Mouse (Mus musculus) megakaryocyte-erythroid progenitor cell, adult 5-6 weeks (primary cell): ENCODE results near the gene Klhl35. TPM values are rescaled to one million over a fixed set of nuclear protein-coding genes. Genes with fewer than 3 reads are reported as not detected.

Source experiments
- ATAC-seq: replicated peaks from 2 replicates; pipeline ENCODE4 v1.8.0; 2016; ENCODE audit warnings: mild to moderate bottlenecking, inconsistent platforms; ENCODE audit not compliant: severe bottlenecking, poor library complexity, low FRiP score, low TSS enrichment
- total RNA-seq, 2 experiments: library from RNA; stranded (forward) in 1 of 2; stranded (reverse) in 1 of 2; fragments of 200-1000, 215-1000 nt in 1 of 2; fragments of >200 nt in 1 of 2; fragmentation: Nextera tagmentation in 1 of 2; gene quantifications; 2 replicates each; pipeline ENCODE4 v1.2.3; 2014 to 2017

Gene Klhl35
- total RNA-seq, 2 experiments from 2014 or later = 2.1 TPM; not detected in 1

- ATAC-seq = no peak
These were observed 16.7 kb upstream of the Klhl35 start for GRCm38 (mm10) chr7:99449063-99449462.

- ATAC-seq = no peak
These were observed 16.1 kb upstream of the Klhl35 start for GRCm38 (mm10) chr7:99449751-99450150.

DNA sequence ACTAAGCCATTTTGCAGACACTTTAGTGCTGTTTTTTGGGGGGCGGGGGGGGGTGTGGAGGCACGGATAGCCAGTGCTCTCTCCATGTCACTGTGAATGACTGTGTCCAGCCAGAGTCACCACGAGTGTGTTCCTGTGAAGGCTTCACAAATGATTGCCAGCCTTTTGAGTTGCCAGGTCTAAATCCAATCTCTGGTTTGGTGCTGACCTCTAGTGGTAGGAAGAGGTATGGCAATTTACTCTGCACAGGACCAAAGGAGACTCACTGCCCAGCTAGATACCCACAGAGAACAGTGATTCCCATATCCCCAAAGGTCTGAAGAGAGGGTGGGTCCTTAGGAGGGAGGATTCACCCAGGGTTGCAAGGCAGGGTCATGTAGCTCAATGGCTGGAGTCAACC, 15.1 kb upstream of the Klhl35 start:
- ATAC-seq = peak; percentile 48

- ATAC-seq = no peak
These were observed 12.9 kb upstream of the Klhl35 start for GRCm38 (mm10) chr7:99452859-99453258.

DNA sequence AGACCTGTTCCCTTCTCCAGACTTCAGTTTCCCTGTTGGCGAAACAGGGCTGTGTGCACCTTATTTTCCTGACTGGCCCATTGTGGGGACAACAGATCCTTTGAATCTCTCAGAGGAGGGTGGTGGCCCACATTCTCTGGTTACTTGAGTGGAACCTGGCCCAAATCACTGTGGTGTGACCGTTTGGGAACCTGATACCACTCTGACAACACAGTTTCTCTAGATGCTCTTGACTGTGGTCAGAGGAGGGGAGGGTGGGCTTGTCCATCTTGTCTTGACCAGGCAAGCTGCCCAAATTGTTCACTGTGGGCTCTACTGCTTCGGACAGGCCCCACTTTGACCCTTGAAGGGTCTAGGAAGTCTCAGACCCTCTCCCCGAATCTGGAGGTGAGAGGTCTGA, 11.8 kb upstream of the Klhl35 start:
- no peak for ATAC-seq

GRCm38 (mm10) chr7:99458849-99459248, 7.0 kb upstream of the Klhl35 start:
- ATAC-seq = no peak

- ATAC-seq = no peak
These were observed 5.7 kb upstream of the Klhl35 start for GRCm38 (mm10) chr7:99459888-99460652.

DNA sequence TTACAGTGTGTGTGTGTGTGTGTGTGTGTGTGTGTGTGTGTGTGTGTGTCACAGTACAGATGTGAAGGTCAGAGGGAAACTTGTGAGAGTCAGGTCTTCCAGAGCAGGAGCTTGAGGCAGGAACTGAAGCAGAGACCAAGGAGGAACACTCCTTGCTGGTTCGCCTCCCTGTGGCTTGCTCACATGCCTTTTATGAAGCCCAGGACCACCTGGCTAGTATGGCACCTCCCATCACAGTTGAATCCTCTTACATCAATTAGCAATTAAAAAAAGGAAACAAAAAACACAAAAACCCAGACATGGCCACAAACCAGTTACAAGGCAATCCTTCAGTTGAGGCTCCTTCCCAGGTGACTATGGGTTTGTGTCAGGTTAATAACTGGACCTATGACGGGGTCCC, 2.7 kb upstream of the Klhl35 start:
- no peak for ATAC-seq

DNA sequence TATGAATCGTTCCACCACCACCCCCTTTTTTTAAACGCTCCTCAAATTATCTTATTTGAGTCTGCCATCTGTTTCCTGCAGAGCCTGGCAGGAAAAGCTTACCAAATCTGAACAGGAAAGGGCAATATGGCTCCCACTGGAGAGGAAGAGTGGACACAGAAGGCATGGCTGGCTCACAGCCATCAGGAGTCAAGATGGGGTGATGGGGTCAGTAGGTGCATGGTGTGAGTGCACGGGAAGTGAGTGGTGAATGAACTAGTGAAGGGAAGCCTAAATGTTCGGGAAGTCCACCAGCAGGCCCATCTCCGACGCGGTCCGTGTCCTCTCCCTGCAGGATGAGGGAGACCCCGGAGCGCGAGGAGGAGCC, 2.1 kb downstream of the Klhl35 start:
- no peak for ATAC-seq

DNA sequence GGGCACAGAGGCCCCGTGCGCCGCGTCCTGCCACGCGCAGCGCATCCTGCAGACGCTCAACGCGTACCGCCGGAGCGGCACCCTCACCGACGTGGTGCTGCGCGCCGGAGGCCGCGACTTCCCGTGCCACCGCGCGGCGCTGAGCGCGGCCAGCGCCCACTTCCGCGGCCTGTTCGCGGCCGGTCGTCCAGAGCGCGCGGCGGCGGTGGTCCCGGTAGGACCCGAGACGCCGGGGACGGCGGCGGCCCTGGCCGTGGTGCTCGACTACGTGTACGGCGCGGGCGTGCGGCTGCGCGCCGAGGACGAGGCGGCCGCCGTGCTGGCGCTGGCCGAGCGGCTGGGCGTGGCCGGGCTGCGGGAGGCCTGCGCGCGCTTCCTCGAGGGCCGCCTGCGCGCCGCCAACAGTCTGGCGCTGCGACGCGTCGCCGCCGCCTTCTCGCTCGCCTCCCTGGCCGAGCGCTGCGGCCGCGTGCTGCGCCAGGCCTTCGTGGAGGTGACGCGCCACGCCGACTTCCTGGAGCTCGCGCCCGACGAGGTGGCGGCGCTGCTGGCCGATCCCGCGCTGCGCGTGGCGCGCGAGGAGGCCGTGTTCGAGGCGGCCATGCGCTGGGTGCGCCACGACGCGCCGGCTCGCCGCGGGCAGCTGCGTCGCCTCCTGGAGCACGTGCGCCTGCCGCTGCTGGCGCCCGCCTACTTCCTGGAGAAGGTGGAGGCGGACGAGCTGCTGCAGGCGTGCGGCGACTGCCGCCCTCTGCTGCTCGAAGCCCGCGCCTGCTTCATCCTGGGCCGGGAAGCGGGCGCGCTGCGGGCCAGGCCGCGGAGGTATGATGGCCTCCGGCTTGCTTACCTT, 2.7 kb downstream of the Klhl35 start:
- 0 out of 2 replicates have a peak, but pooled peaks have one; percentile 20 for ATAC-seq

DNA sequence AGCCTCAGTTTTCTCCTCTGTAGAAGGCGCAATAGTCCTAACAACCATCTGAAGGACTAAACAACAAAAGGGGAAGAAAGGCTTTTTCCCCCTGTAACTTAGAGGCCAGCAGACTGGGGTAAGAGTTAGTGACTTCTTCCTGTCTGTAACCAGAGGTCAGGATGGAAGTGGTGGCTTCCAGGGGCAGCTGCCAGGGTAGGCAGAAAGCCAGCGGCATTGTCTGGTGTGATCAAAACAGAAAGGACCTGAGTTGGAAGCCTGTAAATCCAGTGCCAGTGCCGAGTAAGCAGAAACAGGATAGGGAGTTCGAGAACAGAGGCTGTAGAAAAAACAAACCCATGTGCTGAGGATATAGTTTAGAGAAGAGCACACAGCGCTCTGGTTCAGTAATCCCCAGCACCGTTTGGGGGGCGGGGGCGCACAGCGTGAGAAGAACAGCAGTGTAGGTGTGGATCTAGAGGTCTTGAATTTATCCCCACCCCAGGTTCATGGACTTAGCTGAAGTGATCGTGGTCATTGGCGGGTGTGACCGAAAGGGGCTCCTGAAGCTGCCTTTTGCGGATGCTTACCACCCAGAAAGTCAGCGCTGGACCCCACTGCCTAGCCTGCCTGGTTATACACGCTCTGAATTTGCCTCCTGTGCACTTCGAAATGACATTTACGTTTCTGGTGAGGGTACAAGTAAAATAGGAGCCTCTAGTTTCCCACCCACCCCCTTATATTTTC, 4.0 kb downstream of the Klhl35 start:
- ATAC-seq = no peak

GRCm38 (mm10) chr7:99471578-99471977, 5.8 kb downstream of the Klhl35 start:
- no peak for ATAC-seq

DNA sequence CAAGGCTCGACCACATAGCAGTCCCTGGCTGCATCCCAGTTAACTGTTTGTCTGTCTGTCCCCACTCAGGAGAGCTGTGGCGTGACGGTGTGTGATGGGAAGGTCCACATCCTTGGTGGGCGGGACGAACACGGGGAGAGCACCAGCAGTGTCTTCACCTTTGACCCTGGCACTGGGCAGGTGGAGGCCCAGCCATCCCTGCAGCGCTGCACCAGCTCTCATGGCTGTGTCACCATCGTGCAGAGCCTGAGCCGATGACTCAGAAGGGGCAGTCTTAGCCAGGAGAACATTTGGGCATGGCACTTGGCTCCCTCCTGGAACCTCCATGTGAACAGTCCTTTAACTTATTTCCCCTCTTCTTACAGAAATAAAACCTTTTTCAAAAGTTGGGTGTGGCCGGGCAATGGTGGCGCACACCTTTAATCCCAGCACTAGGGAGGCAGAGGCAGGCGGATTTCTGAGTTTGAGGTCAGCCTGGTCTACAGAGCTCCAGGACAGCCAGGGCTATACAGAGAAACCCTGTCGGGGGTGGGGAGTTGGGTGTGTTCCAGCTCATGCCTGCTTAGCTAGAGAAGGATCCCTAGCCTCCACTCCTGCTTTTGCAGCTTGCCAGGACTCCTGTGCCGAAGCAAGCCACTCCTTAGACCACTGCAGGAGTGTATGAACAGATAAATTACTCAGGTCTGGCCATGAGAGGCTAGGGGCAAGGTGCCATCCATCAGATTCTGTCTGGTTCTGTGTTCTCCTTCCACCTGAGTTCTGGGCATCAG, 8.0 kb downstream of the Klhl35 start:
- peak; percentile 39 for ATAC-seq

- ATAC-seq = peak; percentile 48
These were observed 9.2 kb downstream of the Klhl35 start for GRCm38 (mm10) chr7:99474836-99475561.

DNA sequence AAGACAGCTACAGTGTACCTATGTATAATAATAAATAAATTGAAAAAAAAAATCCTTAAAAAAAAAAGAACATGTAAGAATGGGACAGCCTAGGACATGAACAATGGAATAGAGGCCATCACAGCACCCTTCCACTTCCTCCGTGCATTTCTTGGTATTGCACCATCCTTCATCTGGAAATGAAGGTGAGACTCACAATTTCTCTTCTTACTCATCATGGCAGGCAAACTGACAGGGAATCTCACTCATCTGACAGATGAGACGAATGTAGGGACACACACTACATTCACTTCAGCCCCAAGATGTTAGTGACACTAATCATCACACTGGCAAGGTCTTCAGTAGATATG, 9.7 kb downstream of the Klhl35 start:
- no peak for ATAC-seq

- no peak for ATAC-seq
These were observed 10.8 kb downstream of the Klhl35 start for GRCm38 (mm10) chr7:99476558-99477114.

- no peak for ATAC-seq
These were observed 11.4 kb downstream of the Klhl35 start for GRCm38 (mm10) chr7:99477235-99477634.

GRCm38 (mm10) chr7:99482637-99483036, 16.8 kb downstream of the Klhl35 start:
- ATAC-seq = no peak
